Mouse (Mus musculus) thymus, adult 2 months (tissue): ENCODE results near the gene Ntm. TPM values are rescaled to one million over a fixed set of nuclear protein-coding genes. Genes with fewer than 3 reads are reported as not detected.

ENCODE experiments used
- DNase-seq: peaks from one replicate; pipeline ENCODE4 v3.0.0; 2021
- H3K27ac ChIP-seq: fragments of 200-500 bp; 2 replicates; pipeline ENCODE4 v1.5.1; 2012; ENCODE audit warnings: low read length, control low read depth; ENCODE audit not compliant: control insufficient read depth, insufficient read depth
- H3K27me3 ChIP-seq: fragments of 200-500 bp; 2 replicates; pipeline ENCODE4 v1.6.1; 2012; ENCODE audit warnings: mild to moderate bottlenecking, low read length, moderate library complexity, mixed read lengths; ENCODE audit not compliant: control insufficient read depth, insufficient read depth
- H3K36me3 ChIP-seq: fragments of 200-500 bp; 2 replicates; pipeline ENCODE4 v1.6.1; 2012; ENCODE audit warnings: mild to moderate bottlenecking, low read length, moderate library complexity; ENCODE audit not compliant: control insufficient read depth, insufficient read depth
- H3K4me1 ChIP-seq: fragments of 200-500 bp; replicated peaks from 2 replicates; pipeline ENCODE4 v1.6.1; 2012; ENCODE audit warnings: low read length; ENCODE audit not compliant: control insufficient read depth, insufficient read depth
- H3K4me3 ChIP-seq: fragments of 200-500 bp; 2 replicates; pipeline ENCODE4 v1.5.1; 2012; ENCODE audit warnings: mild to moderate bottlenecking, low read length, control low read depth, moderate library complexity; ENCODE audit not compliant: control insufficient read depth, insufficient read depth
- CTCF ChIP-seq: fragments of 200-500 bp; IDR thresholded peaks from 2 replicates; pipeline ENCODE4 v1.5.1; 2012; ENCODE audit warnings: mild to moderate bottlenecking, control low read depth, low read length, moderate library complexity, borderline replicate concordance; ENCODE audit not compliant: control insufficient read depth, poor library complexity, insufficient read depth; ENCODE audit errors: extremely low read depth
- POLR2A ChIP-seq: fragments of 200-500 bp; IDR thresholded peaks from 2 replicates; pipeline ENCODE4 v1.6.1; 2012; ENCODE audit warnings: mild to moderate bottlenecking, low read length, control low read depth, moderate library complexity; ENCODE audit not compliant: control insufficient read depth, poor library complexity, insufficient read depth; ENCODE audit errors: extremely low read depth
- WGBS: fragments of 180-500 bp; shearing (Covaris S2); methylation state at CpG from one replicate; pipeline ENCODE4 v1.1.7; 2018; 5-methylcytosine and 5-hydroxymethylcytosine counted together
- polyA plus RNA-seq: library from polyadenylated mRNA; depleted of rRNA; stranded (reverse); fragments of >200 nt; gene quantifications from 2 replicates; pipeline ENCODE4 v1.2.3, GENCODE M21; 2012

Ntm gene
- polyA plus RNA-seq, 1 experiment, result 0.19 TPM

DNA sequence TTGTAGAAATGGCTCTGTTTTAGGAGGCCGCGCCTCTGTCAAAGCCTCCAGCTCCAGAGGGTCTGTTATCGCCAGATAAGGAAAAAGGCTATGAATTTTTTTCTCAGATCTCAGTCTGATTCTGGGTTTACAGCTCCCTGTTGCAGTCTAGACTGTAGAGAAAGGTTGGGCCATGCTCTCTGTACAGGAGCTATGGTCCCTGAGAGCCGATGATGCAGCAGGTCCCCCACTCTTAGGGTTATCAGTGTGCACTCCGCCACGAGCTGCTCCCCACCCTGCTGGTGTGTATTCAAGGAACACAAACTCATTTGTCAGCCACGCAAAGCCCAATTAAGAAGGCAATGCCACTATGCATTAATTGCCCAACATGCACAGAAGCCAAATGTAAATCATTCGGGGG, 97.4 kb downstream of the Ntm start:
- H3K27me3 ChIP-seq, result no peaks in the 10 kb centered on the region
- TF ChIP-seq POLR2A, result no peak
- no peak for TF ChIP-seq CTCF
- WGBS, result 92% methylated on average over 8 of the region's 8 CpGs
- H3K36me3 ChIP-seq, result no peaks in the 10 kb centered on the region
- H3K4me1 ChIP-seq, result no peaks in the 10 kb centered on the region
- no peak overlapping the region for H3K4me3 ChIP-seq
- no peak for DNase-seq
- no peak overlapping the region for H3K27ac ChIP-seq

DNA sequence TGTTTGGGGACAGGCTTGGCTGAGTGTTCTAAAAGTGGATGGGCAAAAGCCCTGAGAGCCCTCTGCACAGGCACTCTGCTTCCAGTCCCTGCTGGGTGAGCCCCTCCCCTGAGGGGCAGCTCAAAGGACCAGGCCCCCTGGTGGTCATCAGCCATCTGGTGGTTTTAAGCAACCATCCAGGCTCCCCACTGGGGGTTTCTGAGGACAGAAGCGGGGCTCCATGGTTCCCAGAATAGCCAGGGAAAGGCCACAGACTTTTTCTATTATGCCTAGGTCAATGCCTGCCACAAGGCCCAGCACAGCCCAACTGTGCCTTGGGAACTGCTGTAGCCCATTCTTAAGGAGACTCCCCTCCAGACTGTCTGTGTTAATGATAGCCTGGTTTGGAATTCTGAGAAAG, 98.1 kb downstream of the Ntm start:
- WGBS, result 43% methylated on average over 1 of the region's 1 CpGs
- H3K4me1 ChIP-seq, result no peaks in the 10 kb centered on the region
- no peaks in the 10 kb centered on the region for H3K36me3 ChIP-seq
- no peak overlapping the region for H3K27ac ChIP-seq
- no peak for TF ChIP-seq POLR2A
- TF ChIP-seq CTCF, result no peak
- H3K27me3 ChIP-seq, result no peaks in the 10 kb centered on the region
- DNase-seq, result no peak
- no peak overlapping the region for H3K4me3 ChIP-seq

DNA sequence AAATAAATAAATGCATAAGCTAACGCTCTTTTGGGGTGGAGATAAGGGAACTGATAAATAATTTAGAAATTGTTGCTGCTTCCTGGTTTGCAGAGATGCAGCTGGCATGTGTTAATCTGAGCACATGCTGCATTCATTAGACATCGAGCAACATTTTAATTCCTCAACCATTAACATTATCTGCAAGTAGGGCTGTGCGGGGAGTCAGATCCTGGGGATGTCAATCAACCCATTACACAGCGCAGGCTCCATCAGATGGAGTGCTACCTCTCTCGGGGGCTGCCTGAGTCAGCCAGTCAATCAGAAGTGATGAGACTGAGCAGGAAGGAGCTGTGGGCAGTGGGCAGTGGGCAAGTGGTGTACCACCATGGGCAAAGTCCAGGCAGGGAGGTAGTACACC, 100.5 kb downstream of the Ntm start:
- no peak for TF ChIP-seq POLR2A
- TF ChIP-seq CTCF, result no peak
- no peak overlapping the region for H3K27ac ChIP-seq
- DNase-seq, result no peak
- H3K4me3 ChIP-seq, result no peak overlapping the region
- WGBS, result 84% methylated on average over 5 of the region's 5 CpGs
- no peaks in the 10 kb centered on the region for H3K27me3 ChIP-seq
- H3K4me1 ChIP-seq, result no peaks in the 10 kb centered on the region
- H3K36me3 ChIP-seq, result no peaks in the 10 kb centered on the region

DNA sequence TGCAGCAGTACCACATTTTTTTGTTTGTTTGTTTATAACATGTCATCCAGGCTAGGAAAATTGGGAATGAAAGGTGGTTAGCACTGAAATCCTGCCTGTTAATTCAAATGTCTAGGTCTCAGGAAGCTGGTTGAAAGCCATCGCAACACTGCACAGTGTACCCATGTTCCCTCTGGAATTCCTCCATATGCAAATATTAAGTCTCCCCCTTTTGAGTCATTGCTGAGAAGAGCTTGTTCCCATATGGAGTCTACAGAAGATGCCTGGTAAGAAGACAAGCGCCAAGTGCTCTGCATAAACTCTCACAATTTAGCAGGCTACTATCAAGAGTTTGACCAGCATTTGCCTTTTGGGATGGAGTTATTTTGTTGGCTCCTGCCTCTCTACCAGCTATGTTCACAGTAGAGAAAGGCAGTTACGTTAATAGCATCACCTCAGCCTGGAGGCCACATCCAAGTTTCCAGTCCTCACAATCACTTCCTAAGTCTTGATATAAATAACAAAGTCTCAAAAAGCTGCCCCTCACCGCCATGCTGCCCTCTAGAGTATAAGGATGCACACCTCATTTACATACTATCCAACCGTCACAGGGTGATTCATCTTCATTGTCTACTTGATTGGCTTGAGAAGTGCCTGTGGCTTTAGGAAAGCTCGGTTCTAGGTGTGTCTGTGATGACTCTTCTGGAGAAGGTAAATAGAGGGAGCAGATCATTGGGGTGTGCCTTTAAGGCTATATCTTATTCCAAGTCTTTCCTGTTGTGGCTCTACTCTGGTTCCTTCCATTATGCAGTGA, 103.5 kb downstream of the Ntm start:
- Histone ChIP-seq H3K4me3 (no peak overlapping the region), H3K27ac (no peak overlapping the region), H3K36me3 (no peaks in the 10 kb centered on the region), H3K4me1 (no peaks in the 10 kb centered on the region), H3K27me3 (no peaks in the 10 kb centered on the region)
- no peak for DNase-seq
- 86% methylated on average over 6 of the region's 6 CpGs for WGBS
- TF ChIP-seq CTCF (no peak), POLR2A (no peak)

DNA sequence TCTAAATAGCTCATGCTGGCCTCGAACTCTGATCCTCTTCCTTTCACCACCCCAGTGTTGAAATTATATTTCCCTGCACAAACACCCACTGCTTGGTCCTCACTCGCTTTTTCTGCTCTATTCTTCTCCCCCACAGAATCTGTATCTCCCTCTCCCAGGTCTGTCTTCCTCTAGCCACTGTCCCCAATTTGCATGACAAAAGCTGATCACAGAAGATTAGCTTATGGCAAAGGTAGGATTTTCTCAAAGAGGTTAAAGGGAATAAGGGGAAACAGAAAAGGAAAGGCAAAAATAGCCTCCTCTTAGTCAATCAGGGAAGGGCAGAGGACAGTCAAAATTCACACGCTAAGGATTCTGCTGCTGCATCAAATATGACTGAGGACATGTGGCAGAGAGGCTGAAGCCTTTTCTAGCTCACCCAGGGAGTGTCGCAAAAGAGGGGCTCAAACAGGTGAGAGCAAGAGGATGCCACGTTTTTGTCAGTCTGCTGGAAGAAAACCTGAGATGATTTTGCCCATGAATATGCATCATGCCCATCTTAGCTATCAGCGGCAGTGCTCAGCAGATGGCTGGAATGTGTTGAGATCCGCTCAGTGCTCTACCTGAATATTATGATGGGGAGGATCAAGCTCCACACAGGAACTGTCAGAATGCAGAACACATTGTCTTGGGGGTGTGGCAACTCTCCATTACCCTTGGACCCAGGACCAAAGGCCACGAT, 114.0 kb downstream of the Ntm start:
- H3K27ac ChIP-seq, result no peak overlapping the region
- H3K4me1 ChIP-seq, result no peaks in the 10 kb centered on the region
- DNase-seq, result no peak
- H3K36me3 ChIP-seq, result no peaks in the 10 kb centered on the region
- no peaks in the 10 kb centered on the region for H3K27me3 ChIP-seq
- TF ChIP-seq POLR2A (no peak), CTCF (no peak)
- no peak overlapping the region for H3K4me3 ChIP-seq
- 58% methylated on average over 8 of the region's 8 CpGs for WGBS

DNA sequence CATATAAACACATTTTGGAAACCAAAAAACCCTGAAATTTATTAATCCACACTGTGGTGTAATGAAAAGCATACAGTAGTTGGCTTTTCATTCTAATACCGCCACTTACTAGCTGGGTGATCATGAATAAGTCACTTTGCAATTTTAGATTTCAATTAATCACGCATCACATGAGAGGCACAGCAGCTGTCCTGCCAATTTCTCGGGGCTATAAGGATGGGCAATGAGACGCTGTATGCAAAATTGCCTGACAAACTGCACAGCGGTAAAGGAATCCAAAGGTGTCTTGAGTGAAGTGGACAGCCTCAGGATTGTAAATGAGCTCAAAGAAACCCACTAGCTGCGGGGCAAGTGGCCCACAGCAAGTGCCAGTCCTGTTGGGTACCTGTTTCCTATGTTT, 125.6 kb downstream of the Ntm start:
- Histone ChIP-seq H3K27me3 (no peaks in the 10 kb centered on the region), H3K4me1 (no peaks in the 10 kb centered on the region), H3K27ac (no peak overlapping the region), H3K36me3 (no peaks in the 10 kb centered on the region), H3K4me3 (no peak overlapping the region)
- no peak for TF ChIP-seq CTCF
- no peak for TF ChIP-seq POLR2A
- 89% methylated on average over 6 of the region's 6 CpGs for WGBS
- no peak for DNase-seq

DNA sequence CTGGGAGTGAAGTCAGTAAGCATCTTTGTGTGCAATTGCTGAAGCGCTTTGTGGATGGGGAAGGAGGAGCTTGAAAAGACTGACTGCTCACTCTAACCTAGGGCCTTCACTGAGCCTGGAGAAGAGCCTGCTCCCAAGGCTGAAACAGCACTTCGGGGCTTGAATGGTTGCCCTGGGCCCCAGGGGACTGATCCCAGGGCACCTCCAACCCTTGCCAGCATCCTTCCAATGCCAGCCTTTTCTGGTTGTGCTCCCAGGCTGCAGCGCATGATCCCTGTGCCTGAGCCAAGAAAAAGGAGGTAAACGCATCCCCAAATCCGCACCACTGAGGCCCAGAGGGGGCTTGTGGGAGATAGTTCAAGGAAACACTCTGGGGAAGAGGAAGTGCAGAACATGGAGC, 128.0 kb downstream of the Ntm start:
- no peak for DNase-seq
- no peaks in the 10 kb centered on the region for H3K36me3 ChIP-seq
- H3K27ac ChIP-seq, result no peak overlapping the region
- no peaks in the 10 kb centered on the region for H3K27me3 ChIP-seq
- H3K4me1 ChIP-seq, result no peaks in the 10 kb centered on the region
- WGBS, result 85% methylated on average over 5 of the region's 5 CpGs
- no peak overlapping the region for H3K4me3 ChIP-seq
- no peak for TF ChIP-seq POLR2A
- no peak for TF ChIP-seq CTCF
